Comparison of ENCODE assay signal across 13 mouse cellular contexts in the genomic region with DNA sequence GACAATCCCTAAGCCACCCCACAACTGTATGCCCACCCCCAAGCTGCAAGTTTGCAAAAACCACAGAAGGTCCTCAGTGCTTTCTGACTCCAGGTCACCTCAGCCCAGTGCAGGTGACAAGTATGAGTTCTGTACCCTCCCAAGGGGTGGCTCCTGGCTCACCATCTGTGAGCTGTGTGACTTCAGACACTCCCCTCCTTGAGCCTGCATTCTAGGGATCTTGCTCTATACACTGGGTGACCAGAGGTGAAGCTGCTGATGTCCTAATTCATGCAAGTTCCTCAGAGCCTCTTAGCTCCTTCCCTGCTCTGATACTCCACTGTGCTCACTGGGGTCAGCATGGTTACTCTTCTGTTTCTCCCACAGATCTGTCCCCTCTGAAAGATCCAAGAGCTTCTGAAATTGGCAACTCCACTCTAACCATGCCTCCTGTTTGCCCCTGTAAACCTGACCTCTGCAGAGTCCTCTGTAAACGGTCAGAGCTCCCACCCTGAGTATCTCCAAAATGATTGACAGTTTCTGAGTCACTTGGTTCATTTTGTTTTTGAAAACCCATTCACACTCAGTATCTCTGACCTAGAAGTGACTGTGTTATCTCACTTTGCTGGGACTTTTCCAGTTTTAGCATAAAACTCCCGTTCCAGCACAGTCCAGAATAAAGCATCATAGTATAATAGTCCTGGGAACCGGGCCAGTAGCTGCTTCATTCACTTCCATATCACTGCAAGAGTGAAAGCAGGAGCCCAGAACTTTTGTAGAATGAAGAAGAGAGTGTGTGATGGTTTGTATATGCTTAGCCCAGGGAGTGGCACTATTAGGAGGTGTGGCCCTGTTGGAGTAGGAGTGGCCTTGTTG.
DNase-seq lines count a peak whose midpoint lies in the region; ATAC-seq and TF ChIP-seq lines count a peak whose summit lies in the region.
"Had no signal": no experiment of that assay in that cellular context is flagged by ENCODE, and none has a peak within 500 bp of the region (broad histone marks: within the 10 kb centered on the region; RNA-seq: fewer than 3 reads in every experiment).

No protein-coding gene starts in this region.

- no peak for TF ChIP-seq POLR2A in lung, adult 2 months (IDR thresholded peaks at IDR 0.05; ENCODE audit: borderline replicate concordance, extremely low read depth, low read depth, low read length)

- H3K4me1 ChIP-seq in intestine, embryonic 14.5 days (replicated peaks; ENCODE audit: control insufficient read depth, insufficient read depth, low read length), result peaks cover 8% of the 10 kb centered on the region; the same call in 1 of the 2 replicates
- no peaks in the 10 kb centered on the region for H3K4me1 ChIP-seq in intestine, postnatal 0 days (replicated peaks; ENCODE audit: control insufficient read depth, insufficient read depth, low read length)
- no peaks in the 10 kb centered on the region for H3K4me1 ChIP-seq in lung, postnatal 0 days (ENCODE audit: insufficient read depth, low read depth, low read length)
- H3K4me1 ChIP-seq in lung, adult 2 months (ENCODE audit: control insufficient read depth, insufficient read depth, low read length), result no peaks in the 10 kb centered on the region
- H3K4me1 ChIP-seq: liver, embryonic 15.5 days had no signal

- H3K36me3 ChIP-seq in intestine, embryonic 14.5 days (ENCODE audit: control insufficient read depth, insufficient read depth, low read length), result no peaks in the 10 kb centered on the region
- no peaks in the 10 kb centered on the region for H3K36me3 ChIP-seq in intestine, postnatal 0 days (ENCODE audit: control insufficient read depth, insufficient read depth)
- no peaks in the 10 kb centered on the region for H3K36me3 ChIP-seq in lung, postnatal 0 days (ENCODE audit: insufficient read depth, low read length)
- H3K36me3 ChIP-seq: embryonic facial prominence, embryonic 15.5 days; hindbrain, embryonic 13.5 days; liver, embryonic 15.5 days had no signal

- H3K4me2 ChIP-seq in intestine, embryonic 14.5 days (ENCODE audit: low read length), result no peak overlapping the region
- no peak overlapping the region for H3K4me2 ChIP-seq in intestine, postnatal 0 days (replicated peaks; ENCODE audit: low read depth)
- no peak overlapping the region for H3K4me2 ChIP-seq in lung, postnatal 0 days (replicated peaks; ENCODE audit: low read depth, low read length)
- H3K4me2 ChIP-seq: embryonic facial prominence, embryonic 15.5 days; hindbrain, embryonic 13.5 days; liver, embryonic 15.5 days had no signal

- no peak overlapping the region for H3K4me3 ChIP-seq in intestine, embryonic 14.5 days (ENCODE audit: low read depth, low read length)
- H3K4me3 ChIP-seq in intestine, postnatal 0 days (ENCODE audit: low read depth, low read length), result no peak overlapping the region
- H3K4me3 ChIP-seq in lung, postnatal 0 days (ENCODE audit: low read depth, low read length), result no peak overlapping the region
- no peak overlapping the region for H3K4me3 ChIP-seq in lung, adult 2 months (replicated peaks; ENCODE audit: extremely low read depth, low read depth, low read length)
- H3K4me3 ChIP-seq: embryonic facial prominence, embryonic 15.5 days; hindbrain, embryonic 13.5 days; liver, embryonic 15.5 days had no signal

- WGBS in intestine, embryonic 14.5 days, result 36% methylated on average over 3 of the region's 3 CpGs
- 44% methylated on average over 3 of the region's 3 CpGs for WGBS in intestine, postnatal 0 days
- 23% methylated on average over 3 of the region's 3 CpGs for WGBS in lung, postnatal 0 days
- 37% methylated on average over 3 of the region's 3 CpGs for WGBS in lung, adult 2 months

- TF ChIP-seq CTCF in intestine, postnatal 0 days (IDR thresholded peaks at IDR 0.05; ENCODE audit: low read depth), result no peak
- no peak for TF ChIP-seq CTCF in lung, postnatal 0 days (IDR thresholded peaks at IDR 0.05)
- no peak for TF ChIP-seq CTCF in lung, adult 2 months (IDR thresholded peaks at IDR 0.05; ENCODE audit: insufficient read depth, low read length)

- no peak for DNase-seq in intestine, embryonic 14.5 days (ENCODE audit: low spot score)
- peak; percentile 30 for DNase-seq in lung, postnatal 0 days (ENCODE audit: low spot score)
- DNase-seq in lung, adult 2 months, result no peak
- DNase-seq in heart, postnatal 10 days, result peak; percentile 70 to 72
- DNase-seq in embryo, embryonic 9.5 days (ENCODE audit: extremely low spot score), result no peak
- DNase-seq in cerebellum, postnatal 4 days (ENCODE audit: low spot score in 2 of 2), result no peak
- no peak for DNase-seq in retina, embryonic 14.5 days (ENCODE audit: low spot score)

- no peak overlapping the region for H3K9ac ChIP-seq in intestine, embryonic 14.5 days (ENCODE audit: low read length)
- H3K9ac ChIP-seq in intestine, postnatal 0 days (ENCODE audit: low read depth, low read length), result no peak overlapping the region
- no peak overlapping the region for H3K9ac ChIP-seq in lung, postnatal 0 days (replicated peaks; ENCODE audit: low read depth)
- H3K9ac ChIP-seq: embryonic facial prominence, embryonic 15.5 days; hindbrain, embryonic 13.5 days; liver, embryonic 15.5 days had no signal

- TF ChIP-seq EP300 in lung, postnatal 0 days (IDR thresholded peaks at IDR 0.05), result no peak

- intact Hi-C loops in heart, postnatal 10 days (cut with DNase I), result loop anchor here (10.0 kb wide), 1 partner anchor 126 kb away; no protein-coding TSS in a partner anchor

- 0 out of 2 replicates have a peak, but pooled peaks have one; percentile 60 for ATAC-seq in intestine, embryonic 14.5 days (replicated peaks; ENCODE audit: low FRiP score, low TSS enrichment, low read depth)
- ATAC-seq in intestine, postnatal 0 days, result no peak
- no peak for ATAC-seq in lung, postnatal 0 days
- ATAC-seq: CD4-positive, CD25-positive, alpha-beta regulatory T cell, adult 4 months; midbrain, embryonic 16.5 days had no signal

- H3K27me3 ChIP-seq in intestine, embryonic 14.5 days (replicated peaks; ENCODE audit: control insufficient read depth, insufficient read depth, low read length), result no peaks in the 10 kb centered on the region
- no peaks in the 10 kb centered on the region for H3K27me3 ChIP-seq in intestine, postnatal 0 days (replicated peaks; ENCODE audit: control insufficient read depth, insufficient read depth, low read length)
- no peaks in the 10 kb centered on the region for H3K27me3 ChIP-seq in lung, postnatal 0 days (replicated peaks; ENCODE audit: insufficient read depth, low read length)
- H3K27me3 ChIP-seq: embryonic facial prominence, embryonic 15.5 days; hindbrain, embryonic 13.5 days; liver, embryonic 15.5 days had no signal

- H3K9me3 ChIP-seq in intestine, embryonic 14.5 days (ENCODE audit: control insufficient read depth, low read length), result no peaks in the 10 kb centered on the region
- H3K9me3 ChIP-seq in intestine, postnatal 0 days (ENCODE audit: control insufficient read depth), result no peaks in the 10 kb centered on the region
- no peaks in the 10 kb centered on the region for H3K9me3 ChIP-seq in lung, postnatal 0 days (ENCODE audit: low read length)
- H3K9me3 ChIP-seq: embryonic facial prominence, embryonic 15.5 days; hindbrain, embryonic 13.5 days; liver, embryonic 15.5 days had no signal

- peak overlapping the region; percentile 45; the same call in 1 of the 2 replicates for H3K27ac ChIP-seq in intestine, embryonic 14.5 days (ENCODE audit: low read depth)
- no peak overlapping the region for H3K27ac ChIP-seq in intestine, postnatal 0 days (ENCODE audit: low read depth, low read length)
- no peak overlapping the region for H3K27ac ChIP-seq in lung, postnatal 0 days (ENCODE audit: low read length)
- H3K27ac ChIP-seq: embryonic facial prominence, embryonic 15.5 days; hindbrain, embryonic 13.5 days; liver, embryonic 15.5 days had no signal

Comparison
In these comparisons a context has a peak if more than half of its experiments do, and no peak if none do; other contexts are left out.
1. DNase-seq: peak in lung, postnatal 0 days (single experiment) and heart, postnatal 10 days (2 of 2); none in intestine, embryonic 14.5 days (single experiment), lung, adult 2 months (single experiment), embryo, embryonic 9.5 days (single experiment), cerebellum, postnatal 4 days (0 of 2) and retina, embryonic 14.5 days (single experiment).